In the genomic region with DNA sequence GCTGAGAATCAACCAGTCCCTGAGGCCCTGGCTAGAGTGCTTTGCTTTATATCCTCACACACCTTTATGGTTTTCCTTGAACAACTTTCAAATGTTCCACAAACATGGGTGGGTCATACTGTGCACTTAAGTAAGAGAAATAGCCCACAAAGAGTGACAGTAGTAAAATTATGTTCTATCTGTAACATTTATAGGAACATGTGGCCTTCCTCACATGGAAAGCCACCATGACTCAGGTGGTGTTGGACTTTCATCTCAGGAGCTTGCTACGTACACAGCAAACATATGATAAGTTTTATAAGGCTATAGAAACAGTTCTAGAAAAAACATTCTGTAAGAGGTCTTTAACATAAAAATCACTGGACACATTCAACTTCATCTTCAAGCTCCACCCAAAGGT, we compare ENCODE assay signal across 24 mouse cellular contexts.
"Had no signal": no experiment of that assay in that cellular context is flagged by ENCODE, and none has a peak within 500 bp of the region (broad histone marks: within the 10 kb centered on the region; RNA-seq: fewer than 3 reads in every experiment).

No protein-coding gene starts in this region.

- H3K4me2 ChIP-seq: heart, embryonic 11.5 days; heart, embryonic 13.5 days; heart, embryonic 15.5 days; hindbrain, embryonic 13.5 days; hindbrain, embryonic 15.5 days; limb, embryonic 12.5 days; liver, embryonic 11.5 days; liver, embryonic 13.5 days had no signal

- H3K9ac ChIP-seq: heart, embryonic 13.5 days; heart, embryonic 15.5 days; hindbrain, embryonic 13.5 days; hindbrain, embryonic 15.5 days; limb, embryonic 12.5 days; liver, embryonic 13.5 days had no signal

- H3K36me3 ChIP-seq: heart, embryonic 13.5 days; heart, embryonic 15.5 days; hindbrain, embryonic 13.5 days; hindbrain, embryonic 15.5 days; limb, embryonic 10.5 days; limb, embryonic 12.5 days; liver, embryonic 13.5 days had no signal

- H3K27ac ChIP-seq: heart, adult 2 months; heart, embryonic 13.5 days; heart, embryonic 15.5 days; hindbrain, embryonic 13.5 days; hindbrain, embryonic 15.5 days; hindbrain, postnatal 0 days; limb, embryonic 10.5 days; limb, embryonic 12.5 days; liver, embryonic 13.5 days had no signal

- H3K9me3 ChIP-seq: heart, embryonic 15.5 days; hindbrain, embryonic 13.5 days; hindbrain, embryonic 15.5 days; limb, embryonic 10.5 days; limb, embryonic 12.5 days; liver, embryonic 13.5 days had no signal

- H3K4me3 ChIP-seq: heart, adult 2 months; heart, embryonic 13.5 days; heart, embryonic 15.5 days; hindbrain, embryonic 13.5 days; hindbrain, embryonic 15.5 days; limb, embryonic 10.5 days; limb, embryonic 12.5 days; liver, embryonic 13.5 days had no signal

- ATAC-seq: hindbrain, postnatal 0 days had no signal

- H3K27me3 ChIP-seq: heart, embryonic 13.5 days; heart, embryonic 15.5 days; hindbrain, embryonic 13.5 days; hindbrain, embryonic 15.5 days; limb, embryonic 12.5 days; liver, embryonic 13.5 days had no signal

- DNase-seq: gastrocnemius, postnatal 14 days; gastrocnemius, postnatal 36 days; heart, adult 11 months; heart, adult 2 months; heart, postnatal 14 days; heart, postnatal 36 days; kidney, adult 18-20 months; kidney, adult 8-10 months; kidney, postnatal 10 days; kidney, postnatal 25 days; kidney, postnatal 4 days; layer of hippocampus, adult 9-11 months; layer of hippocampus, postnatal 36 days; liver; liver, embryonic 13.5 days had no signal

- H3K4me1 ChIP-seq: heart, embryonic 13.5 days; heart, embryonic 15.5 days; hindbrain, embryonic 13.5 days; hindbrain, embryonic 15.5 days; limb, embryonic 12.5 days; liver, embryonic 13.5 days had no signal
